Mouse (Mus musculus) MEL (cell line): ENCODE measurements around the gene St7. TPM values are rescaled to one million over a fixed set of nuclear protein-coding genes. Genes with fewer than 3 reads are reported as not detected.

ENCODE experiments used
- DNase-seq: peaks from one replicate; pipeline ENCODE4 v3.0.0; 2011; ENCODE audit warnings: low read depth, low spot score
- H3K27ac ChIP-seq: 2 replicates; pipeline ENCODE4 v1.5.1; 2012; ENCODE audit warnings: low read depth, mild to moderate bottlenecking, control low read depth, low read length, moderate library complexity; ENCODE audit not compliant: control insufficient read depth
- H3K27me3 ChIP-seq, 2 experiments: fragments of 150-350 bp in 1 of 2; sonication (generic) in 1 of 2; 2 replicates each; pipeline ENCODE4 v1.6.1; 2012; ENCODE audit warnings: low read length in 2 of 2, mild to moderate bottlenecking in 2 of 2, improper control_type of control experiment in 1 of 2, moderate library complexity in 1 of 2; ENCODE audit not compliant: insufficient read depth in 2 of 2, control insufficient read depth in 1 of 2
- H3K36me3 ChIP-seq, 2 experiments: 2 replicates each; pipeline ENCODE4 v1.6.1; 2012 to 2014; ENCODE audit warnings: low read length in 2 of 2, improper control_type of control experiment in 1 of 2, inconsistent platforms in 1 of 2, mild to moderate bottlenecking in 1 of 2; ENCODE audit not compliant: insufficient read depth in 2 of 2, control insufficient read depth in 1 of 2
- H3K4me1 ChIP-seq, 2 experiments: fragments of 150-350 bp in 1 of 2; sonication (generic) in 1 of 2; 2 replicates each; pipeline ENCODE4 v1.6.1; 2012; ENCODE audit warnings: low read length in 2 of 2, improper control_type of control experiment in 1 of 2, mild to moderate bottlenecking in 1 of 2; ENCODE audit not compliant: insufficient read depth in 2 of 2, control insufficient read depth in 1 of 2
- H3K4me3 ChIP-seq, 2 experiments: fragments of 150-350 bp in 1 of 2; sonication (generic) in 1 of 2; 2 replicates each; pipeline ENCODE4 v1.5.1; 2012; ENCODE audit warnings: low read depth in 2 of 2, low read length in 2 of 2, mild to moderate bottlenecking in 2 of 2, moderate library complexity in 2 of 2, control low read depth in 1 of 2, improper control_type of control experiment in 1 of 2; ENCODE audit not compliant: control insufficient read depth in 1 of 2, insufficient read depth in 1 of 2
- H3K79me2 ChIP-seq: 2 replicates; pipeline ENCODE4 v1.6.1; 2012; ENCODE audit warnings: mild to moderate bottlenecking, low read length, moderate library complexity; ENCODE audit not compliant: control insufficient read depth, poor library complexity, insufficient read depth
- H3K9ac ChIP-seq: 2 replicates; pipeline ENCODE4 v1.6.1; 2012; ENCODE audit warnings: low read depth, mild to moderate bottlenecking, control low read depth, low read length, moderate library complexity; ENCODE audit not compliant: control insufficient read depth, poor library complexity, severe bottlenecking
- H3K9me3 ChIP-seq: fragments of 150-350 bp; sonication (generic); replicated peaks from 2 replicates; pipeline ENCODE4 v1.6.1; 2012; ENCODE audit warnings: mild to moderate bottlenecking, low read length, improper control_type of control experiment, moderate library complexity; ENCODE audit not compliant: insufficient read depth
- E2F4 ChIP-seq: IDR thresholded peaks from 2 replicates; pipeline ENCODE4 v1.6.1; 2011; ENCODE audit warnings: low read depth, low read length, improper control_type of control experiment, borderline replicate concordance
- ETS1 ChIP-seq: IDR thresholded peaks from 2 replicates; pipeline ENCODE4 v1.6.1; 2012; ENCODE audit warnings: low read depth, mild to moderate bottlenecking, inconsistent platforms, low read length, improper control_type of control experiment, moderate library complexity
- GATA1 ChIP-seq: IDR thresholded peaks from 2 replicates; pipeline ENCODE4 v1.6.1; 2011; ENCODE audit warnings: low read depth, low read length, improper control_type of control experiment
- HCFC1 ChIP-seq: IDR thresholded peaks from 2 replicates; pipeline ENCODE4 v1.6.1; 2012; ENCODE audit warnings: low read depth, mild to moderate bottlenecking, inconsistent platforms, low read length, improper control_type of control experiment, moderate library complexity
- KAT2A ChIP-seq: conservative IDR thresholded peaks from 2 replicates; pipeline ENCODE4 v1.6.1; 2012; ENCODE audit warnings: low read depth, low read length, improper control_type of control experiment, inconsistent platforms
- MAFK ChIP-seq: IDR thresholded peaks from 2 replicates; pipeline ENCODE4 v1.6.1; 2011; ENCODE audit warnings: low read depth, mild to moderate bottlenecking, low read length, improper control_type of control experiment, borderline replicate concordance
- SIN3A ChIP-seq: IDR thresholded peaks from 2 replicates; pipeline ENCODE4 v1.6.1; 2012; ENCODE audit warnings: low read length, improper control_type of control experiment, inconsistent platforms
- SMC3 ChIP-seq: IDR thresholded peaks from 2 replicates; pipeline ENCODE4 v1.6.1; 2011; ENCODE audit warnings: low read depth, low read length, improper control_type of control experiment
- UBTF ChIP-seq: IDR thresholded peaks from 2 replicates; pipeline ENCODE4 v1.6.1; 2012; ENCODE audit warnings: low read depth, mild to moderate bottlenecking, inconsistent platforms, low read length, improper control_type of control experiment, moderate library complexity, borderline replicate concordance; ENCODE audit not compliant: insufficient read depth
- ZMIZ1 ChIP-seq: IDR thresholded peaks from 2 replicates; pipeline ENCODE4 v1.6.1; 2012; ENCODE audit warnings: low read depth, mild to moderate bottlenecking, inconsistent platforms, low read length, improper control_type of control experiment, moderate library complexity
- polyA plus RNA-seq, 2 experiments: library from polyadenylated mRNA; stranded (reverse) in 1 of 2; unstranded in 1 of 2; fragments of >175 nt in 1 of 2; fragments of >200 nt in 1 of 2; gene quantifications; 2 replicates each; pipeline versions ENCODE4 v1.2.1 to v1.2.4; 2012; ENCODE audit warnings: low replicate concordance in 2 of 2, low read depth in 1 of 2; ENCODE audit not compliant: insufficient read length in 2 of 2, insufficient read depth in 1 of 2, missing spikeins in 1 of 2
- total RNA-seq: library from RNA; depleted of rRNA; stranded (reverse); fragments of 300-350 nt; gene quantifications from 2 replicates; pipeline ENCODE4 v1.2.3, GENCODE M21; 2012

St7 gene
- total and polyA plus RNA-seq, 3 experiments = 34.4 to 48.5 TPM; not detected in 1

DNA sequence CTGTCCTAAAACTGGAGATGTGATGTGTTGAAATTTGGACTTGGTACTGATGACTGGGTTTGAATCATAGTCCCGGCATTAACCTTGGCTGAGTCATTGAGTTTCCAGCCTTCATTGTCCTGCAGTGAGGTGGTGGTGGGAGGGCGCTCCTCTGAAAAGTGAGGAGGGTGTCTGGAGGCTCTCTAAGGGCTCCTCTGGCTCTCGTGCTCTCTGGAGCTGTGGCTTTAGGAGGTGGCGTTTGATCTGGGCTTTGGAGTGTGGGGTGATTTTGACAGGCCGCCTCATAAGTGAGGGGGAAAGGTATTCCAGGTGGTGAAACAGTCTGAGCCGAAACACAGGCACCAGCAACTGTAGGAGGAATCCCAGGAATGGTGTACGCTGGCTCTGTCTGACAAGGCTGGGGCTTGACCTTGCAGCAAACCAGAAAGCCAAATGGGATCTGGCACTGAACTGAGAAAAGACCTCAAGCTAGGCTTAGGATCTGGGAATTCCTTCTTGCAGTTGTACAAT, 184.0 kb downstream of the St7 start:
- DNase-seq = no peak
- Histone ChIP-seq H3K27ac (no peak overlapping the region), H3K36me3 (peaks cover 0 to 4% of the 10 kb centered on the region in 2 experiments; a peak in 1 of 4 replicates), H3K9ac (no peak overlapping the region), H3K4me1 (no peaks in the 10 kb centered on the region), H3K79me2 (no peaks in the 10 kb centered on the region), H3K27me3 (no peaks in the 10 kb centered on the region), H3K4me3 (no peak overlapping the region), H3K9me3 (no peaks in the 10 kb centered on the region)
- TF ChIP-seq MAFK (no peak), GATA1 (no peak), SMC3 (no peak), ETS1 (no peak), KAT2A (no peak), E2F4 (no peak)

DNA sequence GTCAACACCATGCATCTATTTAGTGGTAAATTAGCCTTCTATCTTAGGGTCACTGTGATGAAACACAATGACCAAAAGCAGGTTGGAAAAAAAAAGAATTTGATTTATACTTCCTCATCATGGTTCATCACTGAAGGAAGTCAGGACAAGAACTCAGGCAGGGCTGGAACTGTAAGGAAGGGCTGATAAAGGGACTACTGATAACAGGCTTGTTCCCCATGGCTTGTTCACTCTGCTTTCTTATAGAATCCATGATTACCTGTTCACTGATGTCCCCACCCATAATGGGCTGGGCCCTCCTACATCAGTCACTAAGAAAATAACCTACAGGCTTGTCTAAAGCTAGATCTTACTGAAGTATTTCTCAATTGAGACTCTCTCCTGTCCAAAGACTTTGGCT, 190.2 kb downstream of the St7 start:
- TF ChIP-seq GATA1 (peak; percentile 52), E2F4 (no peak)
- Histone ChIP-seq H3K9ac (no peak overlapping the region), H3K9me3 (no peaks in the 10 kb centered on the region), H3K4me1 (no peaks in the 10 kb centered on the region), H3K27ac (no peak overlapping the region), H3K36me3 (peaks cover 3% of the 10 kb centered on the region in 2 experiments), H3K79me2 (no peaks in the 10 kb centered on the region), H3K4me3 (no peak overlapping the region), H3K27me3 (no peaks in the 10 kb centered on the region)
- DNase-seq = peak; percentile 22

GRCm38 (mm10) chr6:17887765-17888164, 195.0 kb downstream of the St7 start:
- Histone ChIP-seq H3K9ac (no peak overlapping the region), H3K79me2 (no peaks in the 10 kb centered on the region), H3K27me3 (no peaks in the 10 kb centered on the region), H3K27ac (no peak overlapping the region), H3K4me1 (no peaks in the 10 kb centered on the region), H3K36me3 (peaks cover 0 to 1% of the 10 kb centered on the region in 2 experiments; a peak in 2 of 4 replicates), H3K4me3 (no peak overlapping the region), H3K9me3 (no peaks in the 10 kb centered on the region)
- no peak for DNase-seq
- TF ChIP-seq HCFC1 = no peak
- no peak for TF ChIP-seq ZMIZ1
- TF ChIP-seq UBTF = no peak
- TF ChIP-seq SIN3A = no peak
